ENCODE assay signal across 8 mouse cellular contexts in genomic region chr15:100424396-100425122, GRCm38 (mm10). TPM values are rescaled to one million over a fixed set of nuclear protein-coding genes. Genes with fewer than 3 reads are reported as not detected.
A peak's percentile ranks its signal among the peaks of the same experiment; 100 is the strongest.
DNase-seq lines count a peak whose midpoint lies in the region; ATAC-seq lines count a peak whose summit lies in the region.

TSS of gene Slc11a2 (minus strand) at chr15:100425072.

- H3K27me3 ChIP-seq in embryonic facial prominence, embryonic 12.5 days, result peaks cover 20% of the 10 kb centered on the region; the same call in 1 of the 2 replicates
- peaks cover 20% of the 10 kb centered on the region; the same call in 1 of the 2 replicates for H3K27me3 ChIP-seq in heart, embryonic 14.5 days (ENCODE audit: control insufficient read depth, insufficient read depth, low read length)
- H3K27me3 ChIP-seq in kidney, embryonic 16.5 days (ENCODE audit: insufficient read depth, low read length), result peaks cover 5% of the 10 kb centered on the region; the same call in 1 of the 2 replicates
- peaks cover 26% of the 10 kb centered on the region for H3K27me3 ChIP-seq in lung, embryonic 15.5 days

- H3K4me3 ChIP-seq in embryonic facial prominence, embryonic 12.5 days, result peak within 1 kb of the TSS; percentile 95
- peak within 1 kb of the TSS; percentile 33 to 95 for H3K4me3 ChIP-seq in heart, embryonic 14.5 days (ENCODE audit: control insufficient read depth in 1 of 2, insufficient read depth in 1 of 2, low read depth in 1 of 2, low read length in 2 of 2)
- H3K4me3 ChIP-seq in kidney, embryonic 16.5 days (ENCODE audit: low read length), result peak within 1 kb of the TSS; percentile 81
- H3K4me3 ChIP-seq in lung, embryonic 15.5 days, result peak within 1 kb of the TSS; percentile 76

- peak within 1 kb of the TSS; percentile 3; the same call in 1 of the 2 replicates for H3K9ac ChIP-seq in embryonic facial prominence, embryonic 12.5 days
- H3K9ac ChIP-seq in heart, embryonic 14.5 days (ENCODE audit: low read length), result peak within 1 kb of the TSS; percentile 69
- peak within 1 kb of the TSS; percentile 53 for H3K9ac ChIP-seq in kidney, embryonic 16.5 days (replicated peaks; ENCODE audit: low read length)
- H3K9ac ChIP-seq in lung, embryonic 15.5 days, result peak within 1 kb of the TSS; percentile 17

- DNase-seq in left cerebral cortex, adult 18-20 months (ENCODE audit: low spot score in 2 of 2), result no peak
- DNase-seq in left cerebral cortex, adult 11 months (ENCODE audit: low spot score), result no peak
- peak; percentile 49 for DNase-seq in testis, postnatal 10 days (ENCODE audit: low spot score)
- no peak for DNase-seq in cerebellum, adult 11-12 months

- no peak for ATAC-seq in embryonic facial prominence, embryonic 12.5 days (ENCODE audit: insufficient number of reproducible peaks, insufficient read depth, low FRiP score, low TSS enrichment)
- ATAC-seq in heart, embryonic 14.5 days (ENCODE audit: insufficient number of reproducible peaks, insufficient read depth, low FRiP score, low read depth), result no peak
- peak; percentile 18; the same call in 1 of the 2 replicates for ATAC-seq in kidney, embryonic 16.5 days (ENCODE audit: low FRiP score, low TSS enrichment)
- ATAC-seq in lung, embryonic 15.5 days (ENCODE audit: borderline replicate concordance, extremely low read depth, low FRiP score, low TSS enrichment), result no peak

- no peaks in the 10 kb centered on the region for H3K36me3 ChIP-seq in embryonic facial prominence, embryonic 12.5 days
- H3K36me3 ChIP-seq in heart, embryonic 14.5 days (ENCODE audit: control insufficient read depth, insufficient read depth, low read length), result no peaks in the 10 kb centered on the region
- no peaks in the 10 kb centered on the region for H3K36me3 ChIP-seq in kidney, embryonic 16.5 days (ENCODE audit: insufficient read depth, low read length)
- no peaks in the 10 kb centered on the region for H3K36me3 ChIP-seq in lung, embryonic 15.5 days

- no peak within 1 kb of the TSS for H3K27ac ChIP-seq in embryonic facial prominence, embryonic 12.5 days
- no peak within 1 kb of the TSS for H3K27ac ChIP-seq in heart, embryonic 14.5 days (replicated peaks in 1 of 2; ENCODE audit: control insufficient read depth in 1 of 2, insufficient read depth in 1 of 2, low read depth in 2 of 2, low read length in 2 of 2)
- H3K27ac ChIP-seq in kidney, embryonic 16.5 days (ENCODE audit: low read length), result peak within 1 kb of the TSS; percentile 48
- peak within 1 kb of the TSS; percentile 59 for H3K27ac ChIP-seq in lung, embryonic 15.5 days

- H3K9me3 ChIP-seq in embryonic facial prominence, embryonic 12.5 days, result no peaks in the 10 kb centered on the region
- H3K9me3 ChIP-seq in heart, embryonic 14.5 days (ENCODE audit: control insufficient read depth, low read length), result no peaks in the 10 kb centered on the region
- H3K9me3 ChIP-seq in kidney, embryonic 16.5 days (ENCODE audit: low read length), result no peaks in the 10 kb centered on the region
- H3K9me3 ChIP-seq in lung, embryonic 15.5 days, result no peaks in the 10 kb centered on the region

- H3K4me1 ChIP-seq in embryonic facial prominence, embryonic 12.5 days, result peaks cover 21% of the 10 kb centered on the region
- H3K4me1 ChIP-seq in heart, embryonic 14.5 days (ENCODE audit: control insufficient read depth in 2 of 2, insufficient read depth in 2 of 2, low read length in 2 of 2), result peaks cover 7 to 37% of the 10 kb centered on the region in 2 experiments
- H3K4me1 ChIP-seq in kidney, embryonic 16.5 days (ENCODE audit: insufficient read depth, low read length), result peaks cover 23% of the 10 kb centered on the region
- H3K4me1 ChIP-seq in lung, embryonic 15.5 days, result peaks cover 24% of the 10 kb centered on the region

- H3K4me2 ChIP-seq in embryonic facial prominence, embryonic 12.5 days (replicated peaks), result peak within 1 kb of the TSS; percentile 80
- peak within 1 kb of the TSS; percentile 100 for H3K4me2 ChIP-seq in heart, embryonic 14.5 days (ENCODE audit: low read length)
- peak within 1 kb of the TSS; percentile 96 for H3K4me2 ChIP-seq in kidney, embryonic 16.5 days (replicated peaks; ENCODE audit: low read depth, low read length)
- H3K4me2 ChIP-seq in lung, embryonic 15.5 days, result peak within 1 kb of the TSS; percentile 89

- 12% methylated on average over 17 of the region's 17 CpGs for WGBS in embryonic facial prominence, embryonic 12.5 days
- WGBS in heart, embryonic 14.5 days, result 28% methylated on average over 17 of the region's 17 CpGs
- 16% methylated on average over 17 of the region's 17 CpGs for WGBS in kidney, embryonic 16.5 days
- WGBS in lung, embryonic 15.5 days, result 21% methylated on average over 17 of the region's 17 CpGs

RNA-seq across cellular contexts. Expression of gene Slc11a2, which starts in this region (rescaled TPM):
- total RNA-seq in left cerebral cortex, adult 18-20 months (2021), result 10 to 100 TPM; 49.0 to 61.6 TPM
- polyA plus RNA-seq in embryonic facial prominence, embryonic 12.5 days (2016; fragmentation: Nextera tagmentation; extraction: Ambion mirVana), result 22.3 and 23.0 TPM in 2 replicates
- 12.7 and 14.1 TPM in 2 replicates for polyA plus RNA-seq in heart, embryonic 14.5 days (2014; fragmentation: Nextera tagmentation; extraction: Ambion mirVana)
- 36.8 and 37.4 TPM in 2 replicates for polyA plus RNA-seq in kidney, embryonic 16.5 days (2015; fragmentation: Nextera tagmentation; extraction: Ambion mirVana)
- polyA plus RNA-seq in lung, embryonic 15.5 days (2015; fragmentation: Nextera tagmentation; extraction: Ambion mirVana), result 20.3 and 26.0 TPM in 2 replicates

Comparison
In these comparisons a context has a peak if more than half of its experiments do, and no peak if none do; other contexts are left out.
1. H3K27ac ChIP-seq: peak in kidney, embryonic 16.5 days (single experiment) and lung, embryonic 15.5 days (single experiment); none in embryonic facial prominence, embryonic 12.5 days (single experiment) and heart, embryonic 14.5 days (0 of 2).
2. H3K9ac ChIP-seq: peak in every context shown above with its lines; median percentile 69 in heart, embryonic 14.5 days; 53 in kidney, embryonic 16.5 days; 17 in lung, embryonic 15.5 days; 3 in embryonic facial prominence, embryonic 12.5 days.
3. Peak in every context shown above with its lines, with median percentiles within 50 percentile points of each other: H3K4me2 ChIP-seq and H3K4me3 ChIP-seq.